Comparison of ENCODE assay signal across 1 mouse cellular context in the genomic region with DNA sequence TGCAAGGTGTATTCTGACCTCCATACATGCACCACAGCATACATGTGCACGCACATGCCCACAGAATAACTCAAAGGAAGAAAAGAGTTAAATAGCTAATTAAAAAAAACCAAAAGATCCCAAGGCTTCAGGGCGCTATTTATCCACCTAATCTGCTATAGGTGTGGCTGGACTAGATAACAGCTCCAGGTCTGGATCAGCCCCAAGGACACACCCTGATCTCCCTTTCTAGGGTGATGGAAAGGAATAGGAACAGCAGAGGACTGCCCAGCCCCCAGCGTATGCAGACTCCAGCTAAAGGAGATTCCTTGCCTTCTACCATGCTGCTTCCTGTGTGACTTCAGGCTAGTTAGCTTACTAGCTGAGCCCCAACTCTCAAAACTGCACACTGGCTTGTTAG.
A peak's percentile ranks its signal among the peaks of the same experiment; 100 is the strongest.
TF ChIP-seq lines count a peak whose summit lies in the region.

No protein-coding gene starts in this region.

TF ChIP-seq in MEL, 35 proteins besides CTCF, POLR2A, EP300 and RAD21 (continued from another document):
- no peak for TF ChIP-seq E2F4 (IDR thresholded peaks at IDR 0.05; ENCODE audit: borderline replicate concordance, low read depth, low read length)
- TF ChIP-seq TAL1 (IDR thresholded peaks at IDR 0.05; ENCODE audit: low read length): no peak
- no peak for TF ChIP-seq ZKSCAN1 (IDR thresholded peaks at IDR 0.05; ENCODE audit: low read depth, low read length)
- no peak for TF ChIP-seq SIN3A (IDR thresholded peaks at IDR 0.05; ENCODE audit: low read length)
- TF ChIP-seq GATA1 (IDR thresholded peaks at IDR 0.05; ENCODE audit: low read depth, low read length): peak; percentile 57
- TF ChIP-seq GABPA (IDR thresholded peaks at IDR 0.05; ENCODE audit: low read depth, low read length): no peak
- no peak for TF ChIP-seq MYC (IDR thresholded peaks at IDR 0.05; ENCODE audit: low read depth, low read length)
- TF ChIP-seq BHLHE40 (IDR thresholded peaks at IDR 0.05; ENCODE audit: borderline replicate concordance, low read depth, low read length): no peak
TF ChIP-seq in MEL: peak in this region for 6.
